Mouse (Mus musculus) kidney, adult 2 months (tissue): ENCODE results near the gene Stam2. TPM values are rescaled to one million over a fixed set of nuclear protein-coding genes. Genes with fewer than 3 reads are reported as not detected.

Source experiments
- DNase-seq: peaks from one replicate; pipeline ENCODE4 v3.0.0; 2021
- H3K27ac ChIP-seq: fragments of 200-500 bp; 2 replicates; pipeline ENCODE4 v1.5.1; 2012; ENCODE audit warnings: low read depth, low read length, control low read depth, inconsistent platforms; ENCODE audit not compliant: insufficient read depth
- H3K27me3 ChIP-seq: fragments of 200-500 bp; replicated peaks from 2 replicates; pipeline ENCODE4 v1.6.1; 2012; ENCODE audit warnings: mild to moderate bottlenecking, moderate library complexity, low read length, inconsistent platforms; ENCODE audit not compliant: control insufficient read depth, insufficient read depth
- H3K36me3 ChIP-seq: fragments of 200-500 bp; 2 replicates; pipeline ENCODE4 v1.6.1; 2012; ENCODE audit warnings: mild to moderate bottlenecking, moderate library complexity, low read length, inconsistent platforms; ENCODE audit not compliant: control insufficient read depth, insufficient read depth
- H3K4me1 ChIP-seq: fragments of 200-500 bp; 2 replicates; pipeline ENCODE4 v1.6.1; 2011; ENCODE audit warnings: low read length; ENCODE audit not compliant: control insufficient read depth, insufficient read depth
- H3K4me3 ChIP-seq: fragments of 200-500 bp; 2 replicates; pipeline ENCODE4 v1.5.1; 2011; ENCODE audit warnings: mild to moderate bottlenecking, low read depth, low read length, control low read depth; ENCODE audit not compliant: insufficient read depth
- CTCF ChIP-seq: fragments of 200-500 bp; conservative IDR thresholded peaks from 2 replicates; pipeline ENCODE4 v1.5.1; 2011; ENCODE audit warnings: low read depth, mild to moderate bottlenecking, control low read depth, low read length, moderate library complexity, mixed read lengths; ENCODE audit not compliant: insufficient read depth, insufficient read length
- POLR2A ChIP-seq: fragments of 200-500 bp; IDR thresholded peaks from one replicate; pipeline ENCODE4 v1.6.1; 2011; ENCODE audit warnings: low read depth, low read length, control low read depth
- WGBS: fragments of 180-500 bp; shearing (Covaris S2); methylation state at CpG from one replicate; pipeline ENCODE4 v1.1.7; 2018; 5-methylcytosine and 5-hydroxymethylcytosine counted together
- polyA plus RNA-seq: library from polyadenylated mRNA; depleted of rRNA; stranded (reverse); fragments of >200 nt; gene quantifications from 2 replicates; pipeline ENCODE4 v1.2.3, GENCODE M21; 2012

Gene Stam2
- polyA plus RNA-seq, 1 experiment: 8.6 TPM

DNA sequence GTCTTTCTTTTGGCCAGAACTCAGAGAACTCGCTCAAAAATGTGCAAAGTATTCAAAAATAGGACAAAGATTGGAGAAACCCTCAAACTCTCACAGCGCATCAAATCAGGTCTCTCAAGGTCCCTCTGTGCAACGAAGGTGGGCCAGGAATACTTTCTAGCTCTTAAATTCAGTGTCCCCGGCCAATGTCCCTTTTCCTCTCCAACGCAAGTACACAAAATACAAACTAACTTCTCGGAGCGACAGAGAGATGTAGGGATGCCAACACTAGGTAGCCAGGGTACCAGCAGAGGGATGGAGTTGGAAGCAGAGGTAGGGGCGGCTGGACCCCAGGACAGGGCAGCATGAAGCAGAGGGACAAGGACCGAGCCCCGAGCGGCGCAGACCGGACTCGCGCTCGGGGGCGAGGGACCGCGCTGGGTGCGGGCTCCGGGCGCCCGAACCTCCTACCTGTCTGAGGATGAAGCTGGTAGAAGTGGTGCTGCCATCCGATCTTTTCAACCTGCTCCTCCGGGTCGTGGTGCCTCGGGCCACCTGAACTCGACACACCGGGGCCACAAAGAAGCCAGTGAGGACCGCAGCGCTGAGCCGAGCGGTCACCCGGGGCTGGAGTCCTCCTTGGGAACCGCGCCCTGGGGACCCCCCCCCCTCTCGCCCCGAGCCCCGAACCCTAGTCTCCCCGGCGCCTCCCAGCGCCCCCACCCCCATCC, 66.6 kb downstream of the Stam2 start:
- peak overlapping the region; percentile 43 for H3K27ac ChIP-seq
- WGBS: 3% methylated on average over 35 of the region's 42 CpGs
- H3K27me3 ChIP-seq: no peaks in the 10 kb centered on the region
- peak overlapping the region; percentile 72 for H3K4me3 ChIP-seq
- peak; percentile 16 for DNase-seq
- no peaks in the 10 kb centered on the region for H3K36me3 ChIP-seq
- no peak for TF ChIP-seq POLR2A
- TF ChIP-seq CTCF: no peak
- no peaks in the 10 kb centered on the region for H3K4me1 ChIP-seq

DNA sequence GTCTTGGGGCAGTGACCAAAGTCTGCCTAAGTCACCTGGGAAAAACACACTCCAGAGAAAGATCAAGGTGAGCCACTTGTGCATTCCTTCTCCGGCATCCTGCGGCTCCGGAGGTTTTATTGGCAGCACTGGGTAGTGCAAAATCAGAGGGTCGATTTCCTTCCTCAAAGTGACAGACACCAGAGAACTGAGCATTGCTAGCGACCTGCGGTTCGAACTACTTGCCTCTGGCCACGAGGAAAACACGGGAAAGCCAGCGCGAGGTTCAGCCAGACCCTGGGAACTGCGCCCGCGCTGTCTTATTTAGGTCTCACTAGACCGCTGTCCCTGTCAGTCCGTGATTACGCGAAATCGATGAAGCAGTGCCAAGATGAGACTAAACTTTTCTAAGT, 67.2 kb downstream of the Stam2 start:
- Histone ChIP-seq H3K4me3 (peak overlapping the region; percentile 72), H3K36me3 (no peaks in the 10 kb centered on the region), H3K27ac (peak overlapping the region; percentile 43), H3K27me3 (no peaks in the 10 kb centered on the region), H3K4me1 (no peaks in the 10 kb centered on the region)
- TF ChIP-seq CTCF: no peak
- TF ChIP-seq POLR2A: no peak
- peak; percentile 51 for DNase-seq
- 2% methylated on average over 19 of the region's 19 CpGs for WGBS

DNA sequence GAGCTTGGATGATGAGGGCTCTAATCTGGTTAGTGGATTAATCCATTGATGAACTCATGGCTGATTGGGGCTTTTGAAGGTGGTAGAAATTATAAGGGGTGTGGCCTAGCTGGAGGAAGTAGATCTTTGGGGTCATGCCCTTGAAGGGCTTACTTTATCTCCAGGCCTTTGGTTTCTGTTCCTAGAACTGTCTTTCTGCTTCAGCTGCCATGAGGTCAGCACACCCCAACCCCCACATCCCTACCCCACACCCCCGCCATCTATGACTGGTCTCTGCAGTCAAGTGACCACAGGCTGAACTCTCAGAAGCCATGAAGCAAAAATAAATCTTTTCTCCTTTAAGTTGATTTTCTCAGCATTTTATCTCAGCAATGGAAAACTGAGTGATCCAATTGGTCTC, 68.9 kb downstream of the Stam2 start:
- no peaks in the 10 kb centered on the region for H3K27me3 ChIP-seq
- no peak for TF ChIP-seq POLR2A
- TF ChIP-seq CTCF: no peak
- no peaks in the 10 kb centered on the region for H3K36me3 ChIP-seq
- WGBS: 64% methylated on average over 1 of the region's 1 CpGs
- H3K27ac ChIP-seq: no peak overlapping the region
- no peaks in the 10 kb centered on the region for H3K4me1 ChIP-seq
- no peak for DNase-seq
- H3K4me3 ChIP-seq: no peak overlapping the region

DNA sequence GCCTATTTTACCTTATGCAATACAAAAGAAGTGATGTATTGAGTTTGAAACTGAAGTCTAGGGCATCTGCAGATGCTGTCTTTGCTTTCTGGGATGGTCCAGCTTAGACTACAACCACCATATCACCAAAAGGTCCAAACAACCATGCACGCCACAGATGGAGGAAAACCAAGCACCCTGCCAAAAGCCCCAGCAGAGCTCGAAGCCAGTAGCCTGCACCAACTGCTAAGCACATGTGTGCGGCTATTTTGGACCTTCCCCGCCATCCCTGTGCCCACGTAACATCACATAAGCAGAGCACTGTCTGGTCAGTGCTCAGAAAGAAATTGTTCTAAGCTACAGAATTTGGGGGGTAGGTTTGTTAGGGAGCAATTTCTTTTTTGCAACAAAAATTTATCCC, 71.3 kb downstream of the Stam2 start:
- Histone ChIP-seq H3K27ac (no peak overlapping the region), H3K4me1 (no peaks in the 10 kb centered on the region), H3K36me3 (no peaks in the 10 kb centered on the region), H3K4me3 (no peak overlapping the region), H3K27me3 (no peaks in the 10 kb centered on the region)
- WGBS: 91% methylated on average over 5 of the region's 5 CpGs
- TF ChIP-seq POLR2A (no peak), CTCF (no peak)
- no peak for DNase-seq

DNA sequence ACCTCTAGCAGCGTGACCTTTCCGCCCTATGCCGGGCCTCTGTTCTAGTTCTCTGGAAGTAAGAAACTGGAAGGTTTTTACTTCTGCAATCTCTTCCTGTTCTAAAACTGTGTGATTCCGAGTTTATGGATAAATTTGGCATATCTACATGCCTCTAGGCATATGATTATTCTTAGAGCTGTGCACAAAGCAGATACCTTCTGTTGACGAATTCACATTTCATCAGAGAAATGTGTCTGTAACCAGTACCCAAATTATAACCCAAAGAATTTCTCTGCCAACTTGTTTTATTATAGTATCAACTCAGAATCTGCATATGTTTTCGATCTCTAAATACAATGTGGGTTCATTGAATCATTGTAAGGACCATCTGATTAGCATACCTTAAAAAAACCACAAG, 73.6 kb downstream of the Stam2 start:
- H3K4me3 ChIP-seq: no peak overlapping the region
- no peaks in the 10 kb centered on the region for H3K4me1 ChIP-seq
- WGBS: 87% methylated on average over 6 of the region's 6 CpGs
- no peak for TF ChIP-seq POLR2A
- no peak for TF ChIP-seq CTCF
- DNase-seq: no peak
- H3K36me3 ChIP-seq: no peaks in the 10 kb centered on the region
- no peaks in the 10 kb centered on the region for H3K27me3 ChIP-seq
- no peak overlapping the region for H3K27ac ChIP-seq

DNA sequence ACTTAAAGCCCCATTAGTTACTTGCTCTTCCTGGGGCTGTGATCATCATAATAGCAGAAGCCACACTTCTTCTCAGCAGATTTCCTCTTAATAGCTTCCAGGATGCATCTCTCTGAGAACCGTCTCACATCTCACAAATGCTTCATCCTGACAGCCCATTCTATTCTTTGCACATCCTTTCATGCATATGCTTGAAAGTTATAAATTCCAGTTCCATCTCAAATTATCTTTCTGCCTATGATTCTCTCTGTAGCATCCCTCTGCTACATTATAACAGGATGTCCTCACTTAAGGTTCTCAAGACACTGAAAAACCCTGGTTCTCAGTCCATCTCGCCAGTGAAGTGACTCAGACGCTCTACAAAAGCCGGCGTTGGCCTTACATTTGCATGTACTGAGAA, 85.4 kb downstream of the Stam2 start:
- Histone ChIP-seq H3K4me1 (no peaks in the 10 kb centered on the region), H3K4me3 (no peak overlapping the region), H3K27ac (no peak overlapping the region), H3K36me3 (no peaks in the 10 kb centered on the region), H3K27me3 (no peaks in the 10 kb centered on the region)
- TF ChIP-seq CTCF (no peak), POLR2A (no peak)
- DNase-seq: no peak
- WGBS: 89% methylated on average over 5 of the region's 5 CpGs

DNA sequence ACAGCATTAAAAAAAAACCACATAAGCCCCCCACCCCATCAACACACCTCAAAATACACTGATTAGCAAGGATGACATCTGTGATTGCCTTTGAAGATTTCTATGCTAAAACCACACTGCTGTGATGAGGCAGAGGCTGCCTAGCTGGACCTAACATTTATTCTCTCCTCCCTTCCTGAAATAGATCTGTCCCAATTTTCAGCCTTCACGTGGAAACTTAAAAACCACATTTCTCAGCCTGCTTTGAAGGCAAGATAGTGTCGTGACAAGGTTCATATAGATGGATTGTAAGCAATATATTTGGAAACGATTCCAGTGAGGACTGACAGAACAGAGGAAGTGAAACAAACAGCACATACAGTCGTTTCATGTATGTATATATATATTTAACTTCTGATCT, 87.5 kb downstream of the Stam2 start:
- H3K4me1 ChIP-seq: no peaks in the 10 kb centered on the region
- 66% methylated on average over 4 of the region's 4 CpGs for WGBS
- no peak for DNase-seq
- no peaks in the 10 kb centered on the region for H3K27me3 ChIP-seq
- no peak overlapping the region for H3K27ac ChIP-seq
- no peak for TF ChIP-seq POLR2A
- no peak overlapping the region for H3K4me3 ChIP-seq
- H3K36me3 ChIP-seq: no peaks in the 10 kb centered on the region

DNA sequence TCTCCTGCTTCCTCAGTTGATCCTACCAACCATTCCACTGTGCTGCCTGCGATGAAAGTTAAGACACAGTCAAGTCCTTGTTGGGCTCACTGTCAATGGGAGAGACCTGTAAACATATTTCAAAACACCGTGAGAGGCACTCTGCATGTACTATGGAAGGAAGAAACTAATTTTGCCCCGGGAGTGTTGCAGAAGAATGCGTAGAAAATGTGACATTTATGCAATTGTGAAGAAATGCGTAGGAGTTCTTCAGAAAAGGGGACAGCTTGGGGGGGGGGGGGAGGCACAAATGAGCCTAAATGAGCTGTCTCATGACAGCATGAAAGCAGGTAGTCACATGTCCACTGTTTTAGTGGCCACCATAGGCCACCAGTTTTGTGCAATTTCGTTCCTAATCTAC, 90.5 kb downstream of the Stam2 start:
- no peak for DNase-seq
- TF ChIP-seq POLR2A (no peak), CTCF (no peak)
- no peak overlapping the region for H3K27ac ChIP-seq
- H3K4me3 ChIP-seq: no peak overlapping the region
- H3K27me3 ChIP-seq: no peaks in the 10 kb centered on the region
- no peaks in the 10 kb centered on the region for H3K36me3 ChIP-seq
- no peaks in the 10 kb centered on the region for H3K4me1 ChIP-seq
- 89% methylated on average over 6 of the region's 6 CpGs for WGBS
